Mouse (Mus musculus): ENCODE measurements around the gene Mxi1.

Gene Mxi1

GRCm38 (mm10) chr19:53299156-53299828 is 11.0 kb upstream of the Mxi1 start:
- intact Hi-C loops (cut with DNase I): no loop called here

- intact Hi-C loops (cut with DNase I): no loop called here
These were observed 10.5 kb upstream of the Mxi1 start for GRCm38 (mm10) chr19:53299829-53300181.

GRCm38 (mm10) chr19:53303382-53303781 is 6.9 kb upstream of the Mxi1 start:
- intact Hi-C loops (cut with DNase I): no loop called here

GRCm38 (mm10) chr19:53305621-53306020 is 4.7 kb upstream of the Mxi1 start:
- intact Hi-C loops (cut with DNase I): no loop called here

- intact Hi-C loops (cut with DNase I): no loop called here
These were observed 3.6 kb upstream of the Mxi1 start for GRCm38 (mm10) chr19:53306706-53307105.

GRCm38 (mm10) chr19:53307219-53307618 is 3.1 kb upstream of the Mxi1 start:
- intact Hi-C loops (cut with DNase I): no loop called here

GRCm38 (mm10) chr19:53309631-53310030 is 687 bp upstream of the Mxi1 start:
- intact Hi-C loops (cut with DNase I): loop anchor here (5.0 kb wide), 2 partner anchors 58 to 62 kb away; no protein-coding TSS in a partner anchor

GRCm38 (mm10) chr19:53310771-53311523 is 629 bp downstream of the Mxi1 start:
- intact Hi-C loops (cut with DNase I): loop anchor here (5.0 kb wide), 2 partner anchors 56 to 64 kb away; no protein-coding TSS in a partner anchor

- intact Hi-C loops (cut with DNase I): loop anchor here (5.0 kb wide), 2 partner anchors 56 to 64 kb away; no protein-coding TSS in a partner anchor
These were observed 1.4 kb downstream of the Mxi1 start for GRCm38 (mm10) chr19:53311524-53312335.

- intact Hi-C loops (cut with DNase I): loop anchor here (5.0 kb wide), 2 partner anchors 55 to 65 kb away; no protein-coding TSS in a partner anchor
These were observed 2.1 kb downstream of the Mxi1 start for GRCm38 (mm10) chr19:53312336-53312871.

GRCm38 (mm10) chr19:53312951-53313683 is 2.8 kb downstream of the Mxi1 start:
- intact Hi-C loops (cut with DNase I): loop anchor here (5.0 kb wide), 2 partner anchors 54 to 66 kb away; no protein-coding TSS in a partner anchor

GRCm38 (mm10) chr19:53313684-53314443 is 3.5 kb downstream of the Mxi1 start:
- intact Hi-C loops (cut with DNase I): loop anchor here (5.0 kb wide), 2 partner anchors 53 to 67 kb away; no protein-coding TSS in a partner anchor

- intact Hi-C loops (cut with DNase I): loop anchor here (5.0 kb wide), 2 partner anchors 53 to 67 kb away; no protein-coding TSS in a partner anchor
These were observed 4.4 kb downstream of the Mxi1 start for GRCm38 (mm10) chr19:53314530-53315208.

- intact Hi-C loops (cut with DNase I): no loop called here
These were observed 4.9 kb downstream of the Mxi1 start for GRCm38 (mm10) chr19:53315209-53315654.

GRCm38 (mm10) chr19:53316105-53316504 is 5.8 kb downstream of the Mxi1 start:
- intact Hi-C loops (cut with DNase I): no loop called here

- intact Hi-C loops (cut with DNase I): no loop called here
These were observed 6.6 kb downstream of the Mxi1 start for GRCm38 (mm10) chr19:53316963-53317362.

- intact Hi-C loops (cut with DNase I): no loop called here
These were observed 8.1 kb downstream of the Mxi1 start for GRCm38 (mm10) chr19:53318143-53319132.
